Mouse (Mus musculus): ENCODE measurements around the gene Mettl22. TPM values are rescaled to one million over a fixed set of nuclear protein-coding genes. Genes with fewer than 3 reads are reported as not detected.

Gene Mettl22
- polyA plus RNA-seq, 1 experiment from 2014 or later = 14.2 TPM

DNA sequence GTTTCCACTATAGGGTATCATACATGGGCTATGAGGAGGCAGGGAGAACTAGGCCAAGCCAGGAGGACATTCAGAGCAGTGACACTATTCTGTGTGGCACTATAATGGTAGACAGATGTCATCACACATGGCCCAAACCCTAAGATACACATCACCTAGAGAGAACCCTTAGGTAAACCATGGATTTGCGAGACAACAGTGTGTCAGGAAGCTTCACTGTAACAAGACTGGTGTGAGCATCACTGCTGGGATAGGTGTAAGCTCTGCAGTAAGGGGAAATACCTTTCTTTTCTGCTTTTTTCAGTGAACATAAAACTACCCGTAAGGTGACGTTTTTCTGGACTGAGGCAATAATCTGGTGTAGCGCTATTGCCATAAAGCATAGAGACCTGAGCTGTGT lies 12.2 kb upstream of the Mettl22 start:
- WGBS = 90% methylated on average over 4 of the region's 4 CpGs
- no peak overlapping the region for H3K4me3 ChIP-seq (replicated peaks)

DNA sequence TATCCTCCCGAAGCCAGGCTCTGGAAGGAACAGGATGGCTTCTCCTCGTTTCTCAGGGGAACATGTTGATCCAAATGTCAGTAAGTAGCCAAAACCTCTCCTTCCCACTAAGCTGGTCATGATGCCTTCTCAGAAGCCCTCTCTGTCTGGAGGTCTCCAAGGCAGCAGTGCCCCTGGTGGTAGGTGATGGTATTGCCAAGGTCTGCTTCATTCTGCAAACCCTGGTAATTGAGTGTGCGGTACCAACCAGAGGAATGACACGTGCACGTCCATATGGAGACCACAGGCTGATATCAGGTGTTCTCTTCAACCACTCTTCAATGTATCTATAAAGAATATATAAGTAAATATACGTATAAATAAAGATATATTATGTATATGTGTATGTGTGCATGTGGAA lies 11.5 kb upstream of the Mettl22 start:
- Histone ChIP-seq H3K4me1 (replicated peaks) (no peaks in the 10 kb centered on the region), H3K4me3 (replicated peaks) (no peak overlapping the region), H3K27ac (no peak overlapping the region), H3K9me3 (no peaks in the 10 kb centered on the region), H3K9ac (no peak overlapping the region), H3K4me2 (replicated peaks) (no peak overlapping the region), H3K36me3 (no peaks in the 10 kb centered on the region), H3K27me3 (replicated peaks) (no peaks in the 10 kb centered on the region)
- ATAC-seq = no peak
- WGBS = 31% methylated on average over 6 of the region's 6 CpGs

More for the DNA sequence above, 12.2 kb upstream of the Mettl22 start:
- H3K36me3 ChIP-seq = no peaks in the 10 kb centered on the region
- H3K9me3 ChIP-seq = no peaks in the 10 kb centered on the region
- no peak overlapping the region for H3K9ac ChIP-seq
- no peaks in the 10 kb centered on the region for H3K27me3 ChIP-seq (replicated peaks)
- no peak overlapping the region for H3K4me2 ChIP-seq (replicated peaks)
- no peak overlapping the region for H3K27ac ChIP-seq
- H3K4me1 ChIP-seq (replicated peaks) = no peaks in the 10 kb centered on the region
- no peak for ATAC-seq

DNA sequence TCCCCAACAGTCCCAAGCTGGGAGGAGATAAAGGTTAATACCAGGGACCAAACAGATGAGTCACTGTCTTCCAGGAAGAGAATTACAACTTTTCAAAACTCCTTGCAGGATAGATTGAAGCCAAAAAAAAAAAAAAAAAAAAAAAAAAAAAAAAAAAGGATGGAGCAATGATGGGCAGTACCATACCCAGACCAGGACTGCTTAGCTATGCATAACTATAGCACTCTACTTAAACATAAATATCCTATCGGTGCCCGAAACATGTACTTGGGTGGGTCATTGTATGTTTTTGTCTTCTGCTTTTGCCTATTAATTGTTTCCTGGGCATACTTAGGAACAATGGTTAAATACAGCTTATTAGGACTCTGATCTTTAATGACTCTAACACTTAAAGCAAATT lies 456 bp upstream of the Mettl22 start:
- Histone ChIP-seq H3K36me3 (no peaks in the 10 kb centered on the region), H3K4me2 (replicated peaks) (peak overlapping the region; percentile 66), H3K27ac (no peak overlapping the region), H3K9me3 (no peaks in the 10 kb centered on the region), H3K9ac (no peak overlapping the region), H3K27me3 (replicated peaks) (no peaks in the 10 kb centered on the region), H3K4me3 (replicated peaks) (peak overlapping the region; percentile 70), H3K4me1 (replicated peaks) (no peaks in the 10 kb centered on the region)
- 77% methylated on average over 2 of the region's 2 CpGs for WGBS
- peak; percentile 58 for ATAC-seq

DNA sequence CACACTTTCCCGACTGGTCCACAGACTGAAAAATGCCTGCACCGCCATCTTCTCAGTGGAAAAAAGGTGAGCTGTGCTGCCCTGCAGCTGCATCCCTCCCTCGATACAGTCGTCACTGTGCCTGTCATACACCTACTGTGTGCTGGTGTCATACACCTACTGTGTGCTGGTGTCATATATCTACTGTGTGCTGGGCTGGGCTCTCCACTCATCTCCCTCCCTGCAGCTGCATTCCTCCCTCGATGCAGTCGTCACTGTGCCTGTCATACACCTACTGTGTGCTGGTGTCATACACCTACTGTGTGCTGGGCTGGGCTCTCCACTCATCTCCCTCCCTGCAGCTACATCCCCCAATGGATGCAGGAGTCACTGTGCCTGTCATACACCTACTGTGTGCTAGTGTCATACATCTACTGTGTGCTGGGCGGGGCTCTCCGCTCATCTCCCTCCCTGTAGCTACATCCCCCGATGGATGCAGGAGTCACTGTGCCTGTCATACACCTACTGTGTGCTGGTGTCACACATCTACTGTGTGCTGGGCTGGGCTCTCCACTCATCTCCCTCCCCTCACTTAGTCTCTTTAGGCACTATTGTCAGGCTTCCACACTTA lies 16.9 kb downstream of the Mettl22 start:
- no peaks in the 10 kb centered on the region for H3K4me1 ChIP-seq (replicated peaks)
- H3K4me2 ChIP-seq (replicated peaks) = no peak overlapping the region
- no peaks in the 10 kb centered on the region for H3K27me3 ChIP-seq (replicated peaks)
- WGBS = 90% methylated on average over 9 of the region's 9 CpGs
- ATAC-seq = no peak
- H3K9ac ChIP-seq = no peak overlapping the region
- H3K9me3 ChIP-seq = no peaks in the 10 kb centered on the region
- peaks cover 9% of the 10 kb centered on the region; the same call in 1 of the 2 replicates for H3K36me3 ChIP-seq
- H3K27ac ChIP-seq = no peak overlapping the region
- H3K4me3 ChIP-seq (replicated peaks) = no peak overlapping the region

DNA sequence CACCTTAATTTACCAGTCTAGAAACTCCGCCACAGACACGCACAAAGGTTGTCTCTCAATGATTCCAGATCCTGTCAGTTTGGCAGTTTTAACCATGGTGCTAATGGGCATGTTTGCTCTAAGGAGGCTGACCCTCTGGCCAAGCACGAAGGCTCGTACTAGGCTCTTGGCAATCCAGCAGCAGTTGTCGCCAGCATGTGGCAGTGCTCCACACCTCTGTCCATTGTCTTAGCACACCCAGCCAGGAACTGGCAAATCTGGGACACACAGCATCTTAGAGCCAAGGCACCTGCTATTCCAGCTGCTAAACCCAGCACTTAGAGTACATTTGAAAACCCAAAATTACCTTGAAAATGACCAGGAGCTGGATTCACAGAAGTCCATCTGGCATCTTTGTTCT lies 18.8 kb downstream of the Mettl22 start:
- H3K4me3 ChIP-seq (replicated peaks) = no peak overlapping the region
- H3K4me2 ChIP-seq (replicated peaks) = no peak overlapping the region
- WGBS = 84% methylated on average over 5 of the region's 5 CpGs
- ATAC-seq = no peak
- no peak overlapping the region for H3K9ac ChIP-seq
- H3K27ac ChIP-seq = no peak overlapping the region
- no peaks in the 10 kb centered on the region for H3K4me1 ChIP-seq (replicated peaks)
- peaks cover 9% of the 10 kb centered on the region; the same call in 1 of the 2 replicates for H3K36me3 ChIP-seq
- no peaks in the 10 kb centered on the region for H3K27me3 ChIP-seq (replicated peaks)
- H3K9me3 ChIP-seq = no peaks in the 10 kb centered on the region

DNA sequence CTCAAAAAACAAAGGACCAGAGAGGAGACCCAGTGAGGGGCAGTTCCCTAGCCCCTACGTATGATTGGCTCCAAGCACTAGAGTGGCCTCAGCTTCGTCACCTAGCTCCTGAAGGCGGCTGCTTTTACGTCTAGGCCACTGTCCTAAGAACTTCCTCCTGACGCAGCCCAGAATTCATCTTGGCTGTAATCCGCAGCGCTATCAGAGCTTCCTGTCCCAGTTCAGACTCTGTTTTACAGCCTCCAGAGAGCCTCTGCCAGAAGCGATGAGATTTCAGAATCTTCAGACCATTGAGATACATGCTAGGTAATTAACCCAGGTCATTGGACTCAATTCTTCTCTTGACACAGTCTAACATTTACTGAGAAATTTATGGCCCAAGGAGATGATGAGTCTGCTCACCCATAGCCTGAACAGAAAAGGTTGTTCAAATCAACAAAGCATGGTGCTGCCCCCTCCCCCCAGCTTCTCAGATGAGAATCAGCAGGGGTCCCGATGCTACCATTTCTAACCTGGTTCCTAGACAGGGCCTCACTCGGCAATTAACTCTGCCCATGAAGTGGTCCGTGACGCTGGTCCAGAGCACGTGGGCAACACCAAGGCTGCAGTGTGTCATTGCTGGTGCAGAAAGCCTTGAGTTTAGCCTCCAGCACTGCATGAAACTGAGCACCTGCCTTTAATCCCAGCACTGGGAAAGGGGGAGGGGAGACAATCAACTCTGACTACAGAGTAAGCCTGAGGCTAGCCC lies 21.3 kb downstream of the Mettl22 start:
- no peaks in the 10 kb centered on the region for H3K9me3 ChIP-seq
- no peaks in the 10 kb centered on the region for H3K4me1 ChIP-seq (replicated peaks)
- WGBS = 30% methylated on average over 13 of the region's 13 CpGs
- no peaks in the 10 kb centered on the region for H3K27me3 ChIP-seq (replicated peaks)
- no peak overlapping the region for H3K4me3 ChIP-seq (replicated peaks)
- no peak overlapping the region for H3K9ac ChIP-seq
- H3K36me3 ChIP-seq = 0 out of 2 replicates have a peak, but pooled peaks cover 6% of the 10 kb centered on the region
- ATAC-seq = peak; percentile 21; the same call in 1 of the 2 replicates
- no peak overlapping the region for H3K4me2 ChIP-seq (replicated peaks)
- no peak overlapping the region for H3K27ac ChIP-seq

DNA sequence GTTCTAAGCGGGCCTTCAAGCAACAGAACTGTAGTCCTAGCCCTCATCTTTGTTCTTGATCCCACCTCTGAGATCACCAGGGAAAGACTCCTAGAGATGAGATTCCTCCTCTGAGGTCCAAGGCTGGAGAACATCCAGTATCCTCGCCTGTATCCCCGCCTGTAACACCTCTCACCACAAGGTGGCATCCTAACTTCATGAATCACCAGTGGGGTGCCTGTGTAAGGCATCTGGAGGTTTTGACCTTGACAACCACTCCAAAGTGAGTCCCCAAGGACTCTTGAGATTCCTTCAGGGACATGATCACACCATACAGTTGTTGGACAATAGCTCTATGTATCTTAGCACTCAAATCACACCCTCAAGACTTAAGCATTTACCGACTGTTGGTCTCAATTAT lies 23.7 kb downstream of the Mettl22 start:
- WGBS = 20% methylated on average over 4 of the region's 4 CpGs
- peak; percentile 80 for ATAC-seq
- no peaks in the 10 kb centered on the region for H3K27me3 ChIP-seq (replicated peaks)

DNA sequence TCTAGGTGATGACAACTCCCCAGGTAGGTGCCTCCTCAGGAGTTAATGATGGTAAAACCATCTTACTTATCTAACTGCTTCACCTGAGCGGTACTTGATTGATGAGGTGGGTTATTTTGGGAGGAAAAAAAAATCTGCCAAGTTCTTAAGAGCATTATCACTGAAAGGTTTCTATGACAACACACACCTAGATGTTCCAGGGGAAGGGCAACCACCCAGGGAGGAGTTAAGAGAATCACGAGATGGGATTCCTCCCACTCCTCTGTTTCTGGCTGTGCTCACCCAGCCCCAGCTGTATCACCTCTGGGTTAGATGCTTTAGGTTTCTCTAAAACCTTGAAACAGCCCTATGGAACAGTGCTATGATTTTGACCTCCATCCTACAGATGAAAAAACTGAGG lies 26.4 kb downstream of the Mettl22 start:
- 51% methylated on average over 2 of the region's 2 CpGs for WGBS
- H3K4me3 ChIP-seq (replicated peaks) = no peak overlapping the region
- no peaks in the 10 kb centered on the region for H3K9me3 ChIP-seq
- no peak overlapping the region for H3K4me2 ChIP-seq (replicated peaks)
- no peak overlapping the region for H3K9ac ChIP-seq
- no peaks in the 10 kb centered on the region for H3K36me3 ChIP-seq
- H3K27me3 ChIP-seq (replicated peaks) = no peaks in the 10 kb centered on the region
- ATAC-seq = no peak
- H3K4me1 ChIP-seq (replicated peaks) = no peaks in the 10 kb centered on the region
- no peak overlapping the region for H3K27ac ChIP-seq

More for the DNA sequence above, 23.7 kb downstream of the Mettl22 start:
- Histone ChIP-seq H3K9ac (no peak overlapping the region), H3K4me3 (replicated peaks) (no peak overlapping the region), H3K4me1 (replicated peaks) (no peaks in the 10 kb centered on the region), H3K9me3 (no peaks in the 10 kb centered on the region), H3K27ac (no peak overlapping the region), H3K36me3 (no peaks in the 10 kb centered on the region), H3K4me2 (replicated peaks) (no peak overlapping the region)

DNA sequence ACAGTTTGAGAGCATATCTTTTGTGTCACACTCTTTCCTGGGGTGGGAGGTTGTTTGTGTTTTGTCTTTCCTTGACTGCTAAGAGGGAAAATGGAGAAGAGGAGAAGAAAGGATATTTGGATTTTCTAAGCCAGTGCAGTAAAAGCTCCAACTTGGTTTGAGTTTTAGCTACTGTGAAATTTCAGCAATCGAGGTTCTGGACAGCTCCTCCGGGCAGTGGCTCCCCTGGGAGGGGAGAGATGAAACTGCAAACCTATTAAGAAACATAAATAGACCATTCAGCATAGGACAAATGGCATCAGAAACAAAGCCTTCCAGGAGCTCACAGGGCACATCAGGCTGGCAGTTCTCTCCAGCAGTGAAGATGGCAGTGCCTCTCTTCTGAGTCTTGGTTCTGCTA lies 33.7 kb downstream of the Mettl22 start:
- ATAC-seq = no peak
- Histone ChIP-seq H3K9ac (no peak overlapping the region), H3K36me3 (no peaks in the 10 kb centered on the region), H3K4me3 (replicated peaks) (no peak overlapping the region), H3K9me3 (no peaks in the 10 kb centered on the region), H3K27me3 (replicated peaks) (no peaks in the 10 kb centered on the region), H3K4me2 (replicated peaks) (no peak overlapping the region), H3K4me1 (replicated peaks) (no peaks in the 10 kb centered on the region), H3K27ac (no peak overlapping the region)
- WGBS = 30% methylated on average over 2 of the region's 2 CpGs

DNA sequence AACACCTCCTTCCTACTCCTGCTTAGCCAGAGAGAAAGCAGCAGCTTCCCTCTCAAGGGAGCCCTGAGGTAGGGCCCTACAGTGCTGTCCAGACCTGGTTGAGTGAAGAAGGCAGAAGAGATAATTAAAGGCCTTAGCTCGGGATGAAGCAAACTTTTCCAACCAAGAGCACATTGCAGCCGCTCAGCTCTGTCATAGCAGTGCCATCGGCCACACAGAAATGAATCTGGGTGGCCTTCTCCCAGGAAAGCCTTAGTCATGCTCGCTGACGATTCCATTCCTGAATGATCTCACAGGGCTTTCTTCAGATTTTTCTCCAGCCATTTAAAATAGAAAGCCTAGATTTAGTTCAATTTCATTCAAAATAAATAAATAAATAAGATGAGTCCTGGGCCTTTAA lies 39.3 kb downstream of the Mettl22 start:
- Histone ChIP-seq H3K4me3 (replicated peaks) (no peak overlapping the region), H3K36me3 (no peaks in the 10 kb centered on the region), H3K27me3 (replicated peaks) (no peaks in the 10 kb centered on the region), H3K4me1 (replicated peaks) (peaks cover 14% of the 10 kb centered on the region), H3K27ac (no peak overlapping the region), H3K4me2 (replicated peaks) (no peak overlapping the region), H3K9ac (no peak overlapping the region), H3K9me3 (no peaks in the 10 kb centered on the region)
- ATAC-seq = no peak
- WGBS = 80% methylated on average over 5 of the region's 5 CpGs

DNA sequence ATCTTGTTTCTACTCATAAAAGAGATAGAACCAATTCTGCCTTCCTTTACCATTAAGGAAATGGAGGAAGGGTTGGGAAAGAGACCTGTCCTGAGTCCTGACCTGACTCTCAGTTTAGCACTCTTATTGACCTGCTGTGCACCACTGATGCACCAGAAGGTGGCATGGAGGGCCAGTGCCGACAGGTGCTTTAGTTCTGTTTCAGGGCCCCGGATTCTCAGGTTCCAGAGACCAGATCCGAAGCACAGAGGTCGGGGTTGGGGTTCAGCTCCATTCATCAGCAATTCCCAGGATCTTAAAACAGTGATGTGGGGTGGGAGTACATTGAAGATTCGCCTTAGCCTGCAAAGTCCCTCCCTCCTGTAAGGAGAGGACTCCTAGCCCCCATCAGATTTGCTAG lies 42.2 kb downstream of the Mettl22 start:
- Histone ChIP-seq H3K27me3 (replicated peaks) (no peaks in the 10 kb centered on the region), H3K27ac (0 out of 2 replicates have a peak overlapping the region, but pooled peaks have one; percentile 7), H3K9ac (no peak overlapping the region), H3K36me3 (no peaks in the 10 kb centered on the region), H3K4me1 (replicated peaks) (peaks cover 16% of the 10 kb centered on the region), H3K4me2 (replicated peaks) (peak overlapping the region; percentile 80), H3K9me3 (no peaks in the 10 kb centered on the region), H3K4me3 (replicated peaks) (peak overlapping the region; percentile 64)
- peak; percentile 44 for ATAC-seq
- WGBS = 1% methylated on average over 5 of the region's 5 CpGs

DNA sequence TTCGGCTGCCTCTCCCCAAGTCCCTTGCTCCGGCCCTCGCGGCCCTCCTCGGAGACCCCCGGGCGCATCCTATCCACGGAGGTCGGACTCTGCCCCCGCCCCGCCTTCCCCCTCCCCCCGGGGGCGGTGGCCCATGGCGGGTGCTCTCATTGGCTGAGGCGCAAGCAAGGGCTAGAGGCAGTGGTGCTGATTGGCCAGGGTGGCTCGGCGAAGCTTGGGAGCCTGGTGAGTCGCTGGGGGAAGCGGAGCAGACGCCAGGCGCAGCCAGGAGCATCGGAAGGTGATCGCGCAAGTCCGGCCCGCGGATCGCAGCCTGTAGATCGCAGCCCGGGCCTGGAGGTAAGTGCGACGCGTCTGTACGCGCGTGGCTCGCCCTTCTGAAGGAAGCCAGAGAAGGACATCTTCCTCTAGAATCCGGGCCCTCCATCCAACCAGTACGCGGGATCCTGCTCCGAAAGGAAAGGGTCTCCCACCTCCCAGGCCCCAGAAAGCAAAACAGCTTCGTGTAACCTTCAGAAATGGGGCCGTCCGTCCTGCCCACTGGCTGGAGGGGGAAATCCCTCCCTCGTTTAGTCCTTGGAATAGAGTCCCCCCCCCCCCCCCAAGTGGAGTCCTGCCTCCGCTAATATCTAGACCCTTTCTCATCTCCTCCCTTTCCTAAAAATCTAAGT lies 42.8 kb downstream of the Mettl22 start, which contains the start of gene Abat:
TSS of gene Abat (plus strand) at position 194 of the 671 bp plus-strand sequence.
- ATAC-seq = peak; percentile 100
- Histone ChIP-seq H3K36me3 (no peaks in the 10 kb centered on the region), H3K9ac (peak within 1 kb of the TSS; percentile 62), H3K4me3 (replicated peaks) (peak within 1 kb of the TSS; percentile 64), H3K4me1 (replicated peaks) (peaks cover 16% of the 10 kb centered on the region), H3K27ac (peak within 1 kb of the TSS; percentile 70; the same call in 1 of the 2 replicates), H3K4me2 (replicated peaks) (peak within 1 kb of the TSS; percentile 80), H3K9me3 (no peaks in the 10 kb centered on the region), H3K27me3 (replicated peaks) (no peaks in the 10 kb centered on the region)
- WGBS = under 1% methylated on average over 45 of the region's 46 CpGs
